ENCODE assay signal across 8 mouse cellular contexts in genomic region chr8:120319449-120319848, GRCm38 (mm10).
DNase-seq lines count a peak whose midpoint lies in the region; ATAC-seq and TF ChIP-seq lines count a peak whose summit lies in the region.

No protein-coding gene starts in this region.

- H3K4me3 ChIP-seq in gastrocnemius, adult 2 months, result no peak overlapping the region
- no peak overlapping the region for H3K4me3 ChIP-seq in hindbrain, postnatal 0 days (ENCODE audit: low read length)
- H3K4me3 ChIP-seq in limb, embryonic 11.5 days (ENCODE audit: low read depth, low read length), result no peak overlapping the region
- no peak overlapping the region for H3K4me3 ChIP-seq in midbrain, embryonic 16.5 days (ENCODE audit: low read depth, low read length)

- no peak overlapping the region for H3K27ac ChIP-seq in gastrocnemius, adult 2 months
- H3K27ac ChIP-seq in hindbrain, postnatal 0 days, result no peak overlapping the region
- H3K27ac ChIP-seq in limb, embryonic 11.5 days (replicated peaks; ENCODE audit: low read depth, low read length), result no peak overlapping the region
- H3K27ac ChIP-seq in midbrain, embryonic 16.5 days (ENCODE audit: low read length), result no peak overlapping the region

- H3K9me3 ChIP-seq in hindbrain, postnatal 0 days (ENCODE audit: low read length), result no peaks in the 10 kb centered on the region
- no peaks in the 10 kb centered on the region for H3K9me3 ChIP-seq in limb, embryonic 11.5 days (ENCODE audit: control insufficient read depth, low read length)
- H3K9me3 ChIP-seq in midbrain, embryonic 16.5 days (replicated peaks; ENCODE audit: control insufficient read depth, low read length, poor library complexity, severe bottlenecking), result no peaks in the 10 kb centered on the region

- no peak; the same call in 1 of the 2 replicates for TF ChIP-seq CTCF in gastrocnemius, adult 2 months (IDR thresholded peaks at IDR 0.05)
- peak; percentile 100 for TF ChIP-seq CTCF in hindbrain, postnatal 0 days (IDR thresholded peaks at IDR 0.05; ENCODE audit: low read depth)

- 21% methylated on average over 7 of the region's 7 CpGs for WGBS in hindbrain, postnatal 0 days
- 22% methylated on average over 7 of the region's 7 CpGs for WGBS in limb, embryonic 11.5 days
- 24% methylated on average over 7 of the region's 7 CpGs for WGBS in midbrain, embryonic 16.5 days

- no peaks in the 10 kb centered on the region for H3K27me3 ChIP-seq in hindbrain, postnatal 0 days (ENCODE audit: insufficient read depth, low read length)
- no peaks in the 10 kb centered on the region for H3K27me3 ChIP-seq in limb, embryonic 11.5 days (ENCODE audit: control insufficient read depth, insufficient read depth, low read length)
- H3K27me3 ChIP-seq in midbrain, embryonic 16.5 days (ENCODE audit: control insufficient read depth, insufficient read depth, low read depth, low read length), result no peaks in the 10 kb centered on the region

- peak; percentile 31 for ATAC-seq in hindbrain, postnatal 0 days
- ATAC-seq in limb, embryonic 11.5 days (ENCODE audit: insufficient number of reproducible peaks, low FRiP score, low TSS enrichment, low read depth), result no peak; the same call in 1 of the 2 replicates
- ATAC-seq in midbrain, embryonic 16.5 days, result peak; percentile 14; the same call in 1 of the 2 replicates

- H3K4me1 ChIP-seq in hindbrain, postnatal 0 days (ENCODE audit: insufficient read depth, low read length), result peaks cover 18% of the 10 kb centered on the region; the same call in 1 of the 2 replicates
- H3K4me1 ChIP-seq in limb, embryonic 11.5 days (ENCODE audit: control insufficient read depth, insufficient read depth, low read length), result peaks cover 35% of the 10 kb centered on the region
- peaks cover 17% of the 10 kb centered on the region for H3K4me1 ChIP-seq in midbrain, embryonic 16.5 days (ENCODE audit: control insufficient read depth, insufficient read depth, low read length)

- H3K4me2 ChIP-seq in hindbrain, postnatal 0 days (ENCODE audit: low read depth, low read length), result no peak overlapping the region
- H3K4me2 ChIP-seq in limb, embryonic 11.5 days (ENCODE audit: low read depth, severe bottlenecking), result no peak overlapping the region
- H3K4me2 ChIP-seq in midbrain, embryonic 16.5 days (ENCODE audit: low read length), result no peak overlapping the region

- no peaks in the 10 kb centered on the region for H3K36me3 ChIP-seq in hindbrain, postnatal 0 days (ENCODE audit: insufficient read depth, low read length)
- H3K36me3 ChIP-seq in limb, embryonic 11.5 days (ENCODE audit: control insufficient read depth, insufficient read depth, low read length), result no peaks in the 10 kb centered on the region
- no peaks in the 10 kb centered on the region for H3K36me3 ChIP-seq in midbrain, embryonic 16.5 days (ENCODE audit: control insufficient read depth, insufficient read depth, low read length)

- peak; percentile 77 for DNase-seq in layer of hippocampus, adult 11-12 months (ENCODE audit: low spot score)
- no peak for DNase-seq in layer of hippocampus, adult 9-10 months (ENCODE audit: low spot score)
- peak; percentile 77 for DNase-seq in cerebellum, adult 8-10 months
- peak; percentile 88 for DNase-seq in gastrocnemius, adult 2 months
- peak; percentile 83 for DNase-seq in hindbrain, postnatal 0 days (ENCODE audit: low spot score)
- DNase-seq in limb, embryonic 11.5 days (ENCODE audit: low spot score), result peak; percentile 88
- DNase-seq in spleen, postnatal 36 days (ENCODE audit: low spot score in 2 of 2), result peak; percentile 72 to 74

- intact Hi-C loops in gastrocnemius, adult 2 months (cut with DNase I), result loop anchor here (1.0 kb wide), 1 partner anchor 140 kb away; no protein-coding TSS in a partner anchor

- H3K9ac ChIP-seq in hindbrain, postnatal 0 days (replicated peaks; ENCODE audit: low read length), result no peak overlapping the region
- no peak overlapping the region for H3K9ac ChIP-seq in limb, embryonic 11.5 days (ENCODE audit: low read length)
- H3K9ac ChIP-seq in midbrain, embryonic 16.5 days (ENCODE audit: low read depth, low read length), result no peak overlapping the region
